Mouse (Mus musculus) midbrain, postnatal 0 days (tissue): ENCODE measurements around the gene Csdc2. TPM values are rescaled to one million over a fixed set of nuclear protein-coding genes. Genes with fewer than 3 reads are reported as not detected.

Experiments used
- ATAC-seq: fragments of 200-750 bp; cut with Nextera tagmentation; 2 replicates; pipeline ENCODE4 v1.8.0; 2017; ENCODE audit warnings: moderate number of reproducible peaks, mild to moderate bottlenecking, moderate TSS enrichment, moderate library complexity; ENCODE audit not compliant: low FRiP score
- DNase-seq: peaks from one replicate; pipeline ENCODE4 v3.0.0-alpha.2; 2015; ENCODE audit warnings: low spot score
- H3K27ac ChIP-seq: fragments of 300-500 bp; sonication (generic); 2 replicates; pipeline ENCODE4 v1.5.1; 2014; ENCODE audit warnings: low read depth, mild to moderate bottlenecking, low read length, mixed read lengths
- H3K27me3 ChIP-seq: fragments of 300-500 bp; sonication (generic); 2 replicates; pipeline ENCODE4 v1.6.1; 2014; ENCODE audit warnings: low read length, control low read depth, mixed read lengths; ENCODE audit not compliant: insufficient read depth
- H3K36me3 ChIP-seq: fragments of 300-500 bp; sonication (generic); 2 replicates; pipeline ENCODE4 v1.6.1; 2014; ENCODE audit warnings: low read length, control low read depth, mixed read lengths; ENCODE audit not compliant: insufficient read depth
- H3K4me1 ChIP-seq: fragments of 300-500 bp; sonication (generic); 2 replicates; pipeline ENCODE4 v1.6.1; 2014; ENCODE audit warnings: mild to moderate bottlenecking, control low read depth, antibody characterized with exemption, low read length, mixed read lengths; ENCODE audit not compliant: insufficient read depth
- H3K4me2 ChIP-seq: fragments of 300-500 bp; sonication (generic); 2 replicates; pipeline ENCODE4 v1.6.1; 2014; ENCODE audit warnings: low read depth, mild to moderate bottlenecking, low read length, mixed read lengths; ENCODE audit not compliant: poor library complexity, severe bottlenecking
- H3K4me3 ChIP-seq: fragments of 300-500 bp; sonication (generic); 2 replicates; pipeline ENCODE4 v1.5.1; 2014; ENCODE audit warnings: low read depth, mild to moderate bottlenecking, low read length, moderate library complexity
- H3K9ac ChIP-seq: fragments of 300-500 bp; sonication (generic); replicated peaks from 2 replicates; pipeline ENCODE4 v1.6.1; 2014; ENCODE audit warnings: mild to moderate bottlenecking, low read length, moderate library complexity, mixed read lengths; ENCODE audit not compliant: poor library complexity, severe bottlenecking
- H3K9me3 ChIP-seq: fragments of 300-500 bp; sonication (generic); 2 replicates; pipeline ENCODE4 v1.6.1; 2016; ENCODE audit warnings: low read length, control low read depth
- CTCF ChIP-seq: IDR thresholded peaks from 2 replicates; pipeline ENCODE4 v1.5.1; 2016; ENCODE audit warnings: antibody characterized with exemption, mild to moderate bottlenecking
- WGBS: fragments of 180-500 bp; shearing (Covaris S2); extraction: QIAGEN DNeasy Blood & Tissue Kit; methylation state at CpG from one replicate; pipeline ENCODE4 v1.1.7; 2014; 5-methylcytosine and 5-hydroxymethylcytosine counted together
- polyA plus RNA-seq: library from polyadenylated mRNA; unstranded; fragments of >200 nt; fragmentation: Nextera tagmentation; extraction: Ambion mirVana; gene quantifications from 2 replicates; pipeline ENCODE4 v1.2.1, GENCODE M21; 2015
- total RNA-seq: library from RNA; depleted of rRNA; stranded (reverse); fragments of >200 nt; gene quantifications from 2 replicates; pipeline ENCODE4 v1.2.3, GENCODE M21; 2014

Csdc2 gene
- total and polyA plus RNA-seq, 2 experiments from 2014 or later: 196 to 323 TPM

DNA sequence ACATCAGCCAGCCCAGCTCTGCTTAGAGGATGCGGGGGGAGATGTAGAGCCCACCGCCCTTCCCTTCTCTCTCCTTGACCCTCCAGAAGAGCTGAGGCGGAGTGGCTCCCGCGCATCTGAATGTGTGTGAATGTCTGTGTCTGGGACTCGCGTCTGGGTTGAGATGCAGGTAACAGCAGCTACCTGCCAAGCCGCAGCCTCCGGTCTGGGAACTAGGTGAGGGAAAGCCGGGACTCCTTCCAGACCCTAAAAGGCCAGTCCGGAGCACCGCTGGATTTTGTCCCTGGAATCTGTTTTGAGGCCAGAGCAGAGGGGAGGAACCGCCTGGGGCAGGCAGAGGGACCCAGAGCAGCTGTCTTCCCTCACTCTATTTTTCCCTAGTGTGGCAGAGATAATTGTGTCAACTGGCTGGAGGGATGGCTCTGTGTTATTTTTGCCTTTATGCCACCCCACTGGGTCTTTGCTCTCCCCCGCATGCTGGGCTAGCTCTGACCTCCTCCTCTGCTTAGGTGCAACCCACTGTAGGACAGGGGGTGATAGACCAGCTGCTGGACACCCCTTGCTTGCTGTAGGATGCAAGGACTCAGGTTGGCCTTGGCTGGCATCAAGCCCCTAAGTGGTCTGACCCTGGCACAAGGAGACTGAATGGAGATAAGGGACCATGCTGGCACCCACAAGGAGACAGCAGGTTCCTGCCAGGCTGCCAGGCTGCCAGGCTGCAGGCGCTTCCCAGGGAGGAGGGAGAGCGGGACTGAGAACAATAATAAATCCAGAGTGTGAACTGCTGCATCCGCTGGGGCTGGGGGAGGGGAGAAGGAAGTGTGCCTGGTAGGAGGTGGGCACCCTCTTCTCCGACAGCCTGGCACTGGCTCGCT is 776 bp downstream of the Csdc2 start:
- Histone ChIP-seq H3K36me3 (0 out of 2 replicates have a peak, but pooled peaks cover 4% of the 10 kb centered on the region), H3K27ac (peak overlapping the region; percentile 94), H3K9ac (peak overlapping the region; percentile 83), H3K4me1 (peaks cover 17% of the 10 kb centered on the region; the same call in 1 of the 2 replicates), H3K27me3 (no peaks in the 10 kb centered on the region), H3K9me3 (no peaks in the 10 kb centered on the region), H3K4me3 (peak overlapping the region; percentile 70), H3K4me2 (peak overlapping the region; percentile 70)
- DNase-seq (peak; percentile 69), ATAC-seq (peak; percentile 44)
- no peak for TF ChIP-seq CTCF
- 2% methylated on average over 19 of the region's 19 CpGs for WGBS

DNA sequence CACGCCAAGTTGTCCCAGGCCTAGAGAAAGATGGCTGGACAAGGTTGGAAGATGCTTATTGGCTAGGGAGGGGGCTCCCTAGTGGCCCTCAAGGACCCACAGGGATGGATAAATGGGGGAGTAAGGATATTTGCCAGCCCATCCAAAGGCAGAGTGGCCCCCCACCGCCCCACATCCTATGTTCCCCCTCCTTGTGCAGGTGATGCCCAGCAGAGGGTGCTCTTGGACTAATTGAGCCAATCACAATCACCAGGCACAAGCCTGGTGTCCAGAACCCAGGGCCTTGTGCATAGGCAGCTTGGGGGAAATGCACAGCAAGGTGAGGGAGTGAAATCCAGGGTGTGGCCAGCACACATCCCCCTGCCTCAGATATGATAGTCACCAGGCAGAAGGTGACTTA is 1.7 kb downstream of the Csdc2 start:
- H3K4me2 ChIP-seq: peak overlapping the region; percentile 70
- H3K9ac ChIP-seq: peak overlapping the region; percentile 83
- H3K9me3 ChIP-seq: no peaks in the 10 kb centered on the region
- peak overlapping the region; percentile 70 for H3K4me3 ChIP-seq
- H3K4me1 ChIP-seq: peaks cover 17% of the 10 kb centered on the region; the same call in 1 of the 2 replicates
- WGBS: 38% methylated on average over 2 of the region's 2 CpGs
- DNase-seq (peak; percentile 75), ATAC-seq (no peak)
- 0 out of 2 replicates have a peak, but pooled peaks cover 4% of the 10 kb centered on the region for H3K36me3 ChIP-seq
- H3K27me3 ChIP-seq: no peaks in the 10 kb centered on the region
- H3K27ac ChIP-seq: peak overlapping the region; percentile 94
- TF ChIP-seq CTCF: peak; percentile 78

DNA sequence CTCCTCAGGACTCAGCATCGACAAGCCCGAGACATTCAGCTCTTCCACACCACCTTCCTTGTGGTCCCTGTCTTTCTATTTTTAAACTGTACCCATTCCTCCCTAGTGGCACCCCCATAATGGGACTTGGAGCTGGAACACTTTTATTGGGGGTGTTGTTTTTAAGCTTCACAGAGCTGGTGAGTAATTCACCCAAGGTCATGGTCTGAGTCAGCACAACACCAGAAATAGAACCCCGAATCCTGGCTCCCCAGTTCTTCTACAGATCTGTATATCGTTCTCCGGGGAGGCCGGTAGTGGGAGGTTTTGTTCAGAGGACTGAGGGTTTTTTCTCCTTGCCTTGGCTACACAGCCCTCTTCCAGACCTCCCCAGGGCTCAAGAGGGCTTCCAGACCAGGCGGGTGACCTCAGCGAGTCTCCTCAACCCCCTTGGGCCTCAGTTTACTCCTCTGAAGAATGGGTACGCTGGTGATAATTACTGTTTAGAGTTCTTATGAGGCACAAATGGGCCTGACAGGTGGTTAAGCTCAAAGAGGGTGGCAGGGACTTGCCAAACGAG is 2.7 kb downstream of the Csdc2 start:
- Histone ChIP-seq H3K9ac (no peak overlapping the region; the same call in 1 of the 2 replicates), H3K9me3 (no peaks in the 10 kb centered on the region), H3K27me3 (no peaks in the 10 kb centered on the region), H3K27ac (no peak overlapping the region), H3K4me2 (peak overlapping the region; percentile 70), H3K36me3 (0 out of 2 replicates have a peak, but pooled peaks cover 4% of the 10 kb centered on the region), H3K4me1 (peaks cover 17% of the 10 kb centered on the region; the same call in 1 of the 2 replicates), H3K4me3 (no peak overlapping the region)
- 92% methylated on average over 10 of the region's 10 CpGs for WGBS
- ATAC-seq: no peak
- no peak for DNase-seq
- TF ChIP-seq CTCF: no peak

DNA sequence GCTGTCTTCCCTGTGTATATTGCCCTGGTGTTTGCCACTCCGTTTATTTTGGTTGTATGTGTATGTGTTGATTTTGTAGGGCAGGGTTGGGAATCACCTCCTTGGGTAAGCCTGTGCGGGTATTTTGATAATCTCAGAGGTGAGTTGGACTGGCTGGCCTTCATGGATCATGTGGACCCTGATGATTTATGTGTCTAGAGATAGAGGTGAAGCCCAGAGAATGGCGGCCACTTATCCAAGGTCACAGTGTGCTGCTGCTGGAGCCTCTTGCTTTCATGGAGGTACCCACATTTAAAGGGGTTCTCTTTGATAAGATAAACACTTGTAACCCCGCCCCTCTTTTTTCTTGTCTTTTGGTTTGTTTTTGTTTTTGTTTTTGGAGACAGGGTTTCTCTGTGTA is 3.2 kb downstream of the Csdc2 start:
- Histone ChIP-seq H3K4me1 (peaks cover 17% of the 10 kb centered on the region; the same call in 1 of the 2 replicates), H3K36me3 (0 out of 2 replicates have a peak, but pooled peaks cover 4% of the 10 kb centered on the region), H3K4me2 (no peak overlapping the region), H3K27ac (no peak overlapping the region), H3K4me3 (no peak overlapping the region), H3K27me3 (no peaks in the 10 kb centered on the region), H3K9ac (no peak overlapping the region), H3K9me3 (no peaks in the 10 kb centered on the region)
- DNase-seq (no peak), ATAC-seq (no peak)
- 93% methylated on average over 4 of the region's 4 CpGs for WGBS
- TF ChIP-seq CTCF: no peak

DNA sequence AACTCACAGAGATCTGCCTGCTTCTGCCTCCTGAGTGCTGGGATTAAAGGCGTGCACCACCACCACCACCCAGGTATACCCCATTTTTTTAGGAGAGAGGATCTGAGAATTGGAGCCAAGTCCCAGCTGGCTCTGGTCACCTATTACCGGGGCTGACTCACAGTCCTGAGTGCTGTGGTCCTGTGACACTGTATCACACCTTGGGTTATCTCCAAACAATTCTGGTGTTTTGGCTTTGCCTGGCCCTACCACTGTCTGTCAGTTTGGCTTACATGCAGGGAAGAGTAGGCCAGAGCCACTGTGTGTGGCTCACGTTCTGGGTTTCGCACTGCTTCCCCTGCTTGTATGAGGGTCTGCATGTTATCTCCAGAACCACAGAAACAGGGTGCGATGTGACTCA is 3.7 kb downstream of the Csdc2 start:
- H3K4me3 ChIP-seq: no peak overlapping the region

More for the DNA sequence above, 3.7 kb downstream of the Csdc2 start:
- no peak for TF ChIP-seq CTCF
- Histone ChIP-seq H3K36me3 (0 out of 2 replicates have a peak, but pooled peaks cover 4% of the 10 kb centered on the region), H3K9ac (no peak overlapping the region), H3K4me2 (no peak overlapping the region), H3K9me3 (no peaks in the 10 kb centered on the region), H3K4me1 (peaks cover 17% of the 10 kb centered on the region; the same call in 1 of the 2 replicates), H3K27me3 (no peaks in the 10 kb centered on the region), H3K27ac (no peak overlapping the region)
- DNase-seq (no peak), ATAC-seq (no peak)
- 91% methylated on average over 5 of the region's 5 CpGs for WGBS
